Mouse (Mus musculus): ENCODE results near the gene Acap3. TPM values are rescaled to one million over a fixed set of nuclear protein-coding genes. Genes with fewer than 3 reads are reported as not detected.

Acap3 gene
- polyA plus RNA-seq, 1 experiment from 2014 or later = 13.4 TPM

DNA sequence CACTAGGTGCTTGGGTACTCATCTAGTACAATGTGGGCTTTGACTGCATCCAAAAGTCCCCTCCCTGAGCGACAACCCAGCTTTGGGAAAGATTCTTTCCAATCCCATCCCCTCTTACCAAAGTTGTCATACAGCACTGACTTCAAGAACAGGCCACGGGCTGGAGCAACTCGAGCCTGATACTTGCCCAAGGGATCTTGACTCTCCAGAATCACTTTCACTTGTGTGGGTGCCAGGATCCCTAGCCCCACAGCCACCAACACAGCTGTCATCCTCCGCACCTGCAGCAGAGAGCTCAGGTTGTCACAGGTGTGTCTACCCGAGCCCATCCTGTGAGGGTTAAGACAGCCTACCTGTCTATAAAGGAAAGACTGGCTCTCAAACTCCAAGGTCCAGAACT, 2.3 kb upstream of the Acap3 start:
- TF ChIP-seq EP300 (IDR thresholded peaks at IDR 0.05) (no peak), CTCF (IDR thresholded peaks at IDR 0.05) (no peak)
- Histone ChIP-seq H3K27me3 (replicated peaks; ENCODE audit: insufficient read depth, low read length) (no peaks in the 10 kb centered on the region), H3K36me3 (ENCODE audit: insufficient read depth, low read length) (peaks cover 31% of the 10 kb centered on the region), H3K9ac (replicated peaks; ENCODE audit: low read depth) (no peak overlapping the region), H3K4me1 (ENCODE audit: insufficient read depth, low read depth, low read length) (peaks cover 12% of the 10 kb centered on the region), H3K27ac (ENCODE audit: low read length) (no peak overlapping the region), H3K9me3 (ENCODE audit: low read length) (no peaks in the 10 kb centered on the region), H3K4me2 (replicated peaks; ENCODE audit: low read depth, low read length) (no peak overlapping the region), H3K4me3 (ENCODE audit: low read depth, low read length) (no peak overlapping the region)
- DNase-seq (ENCODE audit: low spot score) (no peak), ATAC-seq (no peak)
- 81% methylated on average over 5 of the region's 5 CpGs for WGBS

DNA sequence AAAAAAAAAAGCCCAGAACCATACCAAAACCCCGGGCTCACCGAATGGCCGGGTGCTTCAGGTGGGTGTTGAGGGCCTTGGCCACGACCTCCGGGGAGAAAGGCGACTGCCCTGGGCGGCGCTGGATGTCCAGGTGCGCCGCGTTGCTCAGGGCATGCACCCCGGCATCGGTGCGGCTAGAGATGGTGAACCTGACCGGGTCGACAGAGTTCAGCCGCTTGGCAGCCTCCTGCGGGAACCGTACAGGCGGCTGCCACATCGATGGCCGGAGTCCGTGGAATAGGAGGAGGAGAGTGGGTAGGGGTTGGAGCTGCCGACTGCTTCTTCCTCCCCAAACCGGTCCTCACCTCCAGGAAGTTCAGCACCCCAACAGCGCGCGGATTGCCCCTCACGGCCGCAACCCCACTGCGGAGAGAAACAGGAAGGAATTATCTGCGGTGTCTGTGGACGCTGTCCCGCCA, 581 bp upstream of the Acap3 start:
- H3K36me3 ChIP-seq (ENCODE audit: insufficient read depth, low read length) = peaks cover 22% of the 10 kb centered on the region
- no peaks in the 10 kb centered on the region for H3K27me3 ChIP-seq (replicated peaks; ENCODE audit: insufficient read depth, low read length)
- no peaks in the 10 kb centered on the region for H3K9me3 ChIP-seq (ENCODE audit: low read length)
- H3K9ac ChIP-seq (replicated peaks; ENCODE audit: low read depth) = peak overlapping the region; percentile 91
- peak overlapping the region; percentile 97 for H3K4me2 ChIP-seq (replicated peaks; ENCODE audit: low read depth, low read length)
- peak overlapping the region; percentile 90 for H3K4me3 ChIP-seq (ENCODE audit: low read depth, low read length)
- under 1% methylated on average over 32 of the region's 34 CpGs for WGBS
- H3K4me1 ChIP-seq (ENCODE audit: insufficient read depth, low read depth, low read length) = peaks cover 29% of the 10 kb centered on the region
- no peak for TF ChIP-seq EP300 (IDR thresholded peaks at IDR 0.05)
- no peak for TF ChIP-seq CTCF (IDR thresholded peaks at IDR 0.05)
- no peak for ATAC-seq
- H3K27ac ChIP-seq (ENCODE audit: low read length) = peak overlapping the region; percentile 99; the same call in 1 of the 2 replicates
- peak; percentile 20 for DNase-seq (ENCODE audit: low spot score)

DNA sequence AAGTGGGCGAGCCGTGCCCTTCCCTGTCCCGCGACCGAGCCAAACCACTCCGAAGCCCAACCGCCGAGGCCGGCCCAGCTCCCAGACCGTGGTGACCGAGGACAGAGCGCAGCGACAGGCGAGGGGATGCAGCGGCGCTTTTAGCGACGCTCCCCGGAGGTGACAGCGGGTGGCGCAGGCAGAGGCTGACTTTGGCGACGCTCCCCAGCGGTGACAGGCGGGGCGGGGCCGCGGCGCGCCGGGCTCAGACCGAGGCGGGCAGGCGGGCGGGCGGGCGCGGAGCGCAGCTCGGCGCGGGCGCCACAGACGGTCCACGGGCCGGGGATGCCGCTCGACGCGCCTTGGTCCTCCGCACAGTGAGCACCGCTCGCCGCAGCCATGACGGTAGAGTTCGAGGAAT, 395 bp downstream of the Acap3 start:
- peaks cover 29% of the 10 kb centered on the region for H3K4me1 ChIP-seq (ENCODE audit: insufficient read depth, low read depth, low read length)
- H3K9me3 ChIP-seq (ENCODE audit: low read length) = no peaks in the 10 kb centered on the region
- H3K27me3 ChIP-seq (replicated peaks; ENCODE audit: insufficient read depth, low read length) = no peaks in the 10 kb centered on the region
- WGBS = 1% methylated on average over 43 of the region's 56 CpGs
- peak overlapping the region; percentile 99 for H3K27ac ChIP-seq (ENCODE audit: low read length)
- H3K36me3 ChIP-seq (ENCODE audit: insufficient read depth, low read length) = peaks cover 14% of the 10 kb centered on the region; the same call in 1 of the 2 replicates
- ATAC-seq (peak; percentile 93), DNase-seq (ENCODE audit: low spot score) (peak; percentile 95)
- H3K4me3 ChIP-seq (ENCODE audit: low read depth, low read length) = peak overlapping the region; percentile 90
- peak overlapping the region; percentile 97 for H3K4me2 ChIP-seq (replicated peaks; ENCODE audit: low read depth, low read length)
- TF ChIP-seq CTCF (IDR thresholded peaks at IDR 0.05) (peak; percentile 62), EP300 (IDR thresholded peaks at IDR 0.05) (no peak)
- peak overlapping the region; percentile 91 for H3K9ac ChIP-seq (replicated peaks; ENCODE audit: low read depth)

DNA sequence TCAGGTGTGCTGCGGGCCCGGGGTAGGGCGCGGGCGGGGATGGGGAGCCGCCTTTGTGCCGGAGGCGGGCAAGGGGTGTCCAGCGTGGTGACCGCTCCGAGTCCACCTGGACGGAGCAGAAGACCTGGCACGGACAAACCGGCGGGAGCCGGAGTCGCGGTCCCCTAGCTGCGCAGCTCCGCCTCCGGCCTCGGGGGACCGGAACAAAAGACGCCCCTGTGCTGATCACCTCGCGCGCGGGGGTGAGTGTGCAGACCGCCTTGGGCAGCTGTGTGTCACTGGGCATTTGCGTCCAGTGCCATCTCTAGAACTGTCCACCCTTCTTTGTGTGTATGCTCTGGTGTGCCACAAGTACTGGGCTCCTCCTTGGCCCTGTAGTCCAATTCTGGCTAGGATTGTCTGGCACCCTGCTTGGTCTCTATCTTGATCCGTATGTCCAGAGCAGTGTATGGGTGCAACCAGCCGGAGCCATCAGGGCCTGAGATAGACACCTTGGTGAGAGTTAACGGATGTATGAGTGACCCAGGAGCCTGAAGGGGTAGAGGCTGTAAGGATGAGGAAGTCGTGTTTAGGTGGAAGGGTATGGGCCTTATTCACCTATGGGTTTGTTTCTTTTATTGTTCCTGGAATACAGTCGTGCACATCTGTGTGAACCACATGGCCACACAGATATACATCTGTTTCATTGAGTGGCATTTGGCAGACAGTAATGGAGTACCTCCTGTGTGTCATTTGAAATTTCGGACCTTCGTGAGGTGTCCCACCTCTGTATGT, 1.0 kb downstream of the Acap3 start:
- H3K9ac ChIP-seq (replicated peaks; ENCODE audit: low read depth) = peak overlapping the region; percentile 91
- H3K9me3 ChIP-seq (ENCODE audit: low read length) = no peaks in the 10 kb centered on the region
- 5% methylated on average over 37 of the region's 37 CpGs for WGBS
- peak overlapping the region; percentile 99 for H3K27ac ChIP-seq (ENCODE audit: low read length)
- H3K36me3 ChIP-seq (ENCODE audit: insufficient read depth, low read length) = peaks cover 12% of the 10 kb centered on the region; the same call in 1 of the 2 replicates
- H3K4me2 ChIP-seq (replicated peaks; ENCODE audit: low read depth, low read length) = peak overlapping the region; percentile 97
- peak; percentile 48 for DNase-seq (ENCODE audit: low spot score)
- peak overlapping the region; percentile 90 for H3K4me3 ChIP-seq (ENCODE audit: low read depth, low read length)
- peak; percentile 22 for ATAC-seq
- H3K4me1 ChIP-seq (ENCODE audit: insufficient read depth, low read depth, low read length) = peaks cover 29% of the 10 kb centered on the region
- no peak for TF ChIP-seq CTCF (IDR thresholded peaks at IDR 0.05)
- TF ChIP-seq EP300 (IDR thresholded peaks at IDR 0.05) = no peak
- H3K27me3 ChIP-seq (replicated peaks; ENCODE audit: insufficient read depth, low read length) = no peaks in the 10 kb centered on the region

DNA sequence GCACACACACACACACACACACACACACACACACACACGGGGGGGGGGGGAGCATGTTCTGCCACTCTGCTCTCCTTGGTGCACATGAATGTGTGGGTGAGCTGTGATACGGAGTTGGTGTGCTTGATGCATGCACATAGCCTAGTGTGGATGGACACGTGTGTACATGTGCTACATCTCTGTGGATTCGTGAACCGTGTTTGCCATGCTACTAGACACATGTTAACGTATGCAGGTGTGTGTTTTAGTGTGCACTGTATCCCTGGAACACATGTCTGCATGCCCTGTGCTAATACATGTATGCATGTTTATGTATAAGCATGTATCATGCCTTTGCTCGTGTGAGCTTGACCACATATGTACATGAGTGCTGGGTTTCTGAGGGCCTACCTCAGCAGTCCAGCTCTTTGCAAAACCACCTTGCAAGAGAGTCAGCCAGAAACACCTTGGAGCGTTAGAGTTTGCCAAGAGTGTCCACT, 1.6 kb downstream of the Acap3 start:
- H3K4me2 ChIP-seq (replicated peaks; ENCODE audit: low read depth, low read length) = peak overlapping the region; percentile 97
- peaks cover 10% of the 10 kb centered on the region; the same call in 1 of the 2 replicates for H3K36me3 ChIP-seq (ENCODE audit: insufficient read depth, low read length)
- no peaks in the 10 kb centered on the region for H3K9me3 ChIP-seq (ENCODE audit: low read length)
- 67% methylated on average over 8 of the region's 8 CpGs for WGBS
- TF ChIP-seq EP300 (IDR thresholded peaks at IDR 0.05) (no peak), CTCF (IDR thresholded peaks at IDR 0.05) (no peak)
- H3K27me3 ChIP-seq (replicated peaks; ENCODE audit: insufficient read depth, low read length) = no peaks in the 10 kb centered on the region
- H3K27ac ChIP-seq (ENCODE audit: low read length) = no peak overlapping the region
- H3K4me3 ChIP-seq (ENCODE audit: low read depth, low read length) = peak overlapping the region; percentile 90; the same call in 1 of the 2 replicates
- ATAC-seq = no peak
- no peak overlapping the region; the same call in 1 of the 2 replicates for H3K9ac ChIP-seq (replicated peaks; ENCODE audit: low read depth)
- DNase-seq (ENCODE audit: low spot score) = no peak
- H3K4me1 ChIP-seq (ENCODE audit: insufficient read depth, low read depth, low read length) = peaks cover 29% of the 10 kb centered on the region

DNA sequence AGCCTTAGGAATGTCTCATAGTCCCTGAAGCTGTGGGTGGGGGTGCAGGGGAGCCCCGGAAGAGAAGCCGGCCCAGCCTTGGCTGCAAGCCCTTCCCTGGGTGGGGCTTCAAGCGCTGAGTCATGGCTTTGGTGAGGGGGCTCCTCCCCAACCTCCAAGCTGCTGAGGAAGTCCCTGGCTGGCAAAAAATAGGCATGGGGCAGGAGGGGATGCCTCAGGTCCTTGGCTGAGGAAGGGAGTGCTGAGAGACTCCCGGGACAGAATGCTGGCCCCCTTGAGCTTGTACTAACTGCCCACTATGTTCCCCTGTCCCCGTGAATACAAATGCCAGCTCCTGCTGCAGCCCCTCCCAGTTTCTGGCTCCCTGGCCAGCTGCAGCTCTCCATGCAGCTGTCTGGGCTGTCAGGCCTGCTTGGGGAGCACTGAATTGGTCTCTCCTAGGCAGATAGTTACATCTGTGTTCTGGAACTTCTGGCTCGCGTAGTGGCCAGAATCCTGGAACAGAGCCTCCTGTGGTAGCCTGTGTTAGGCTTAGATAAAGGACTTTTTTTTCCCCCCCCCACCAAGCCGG, 2.8 kb downstream of the Acap3 start:
- peaks cover 29% of the 10 kb centered on the region for H3K4me1 ChIP-seq (ENCODE audit: insufficient read depth, low read depth, low read length)
- no peak overlapping the region for H3K9ac ChIP-seq (replicated peaks; ENCODE audit: low read depth)
- TF ChIP-seq CTCF (IDR thresholded peaks at IDR 0.05) = peak; percentile 21; the same call in 1 of the 2 replicates
- no peak for TF ChIP-seq EP300 (IDR thresholded peaks at IDR 0.05)
- peak overlapping the region; percentile 10; the same call in 1 of the 2 replicates for H3K4me3 ChIP-seq (ENCODE audit: low read depth, low read length)
- H3K27me3 ChIP-seq (replicated peaks; ENCODE audit: insufficient read depth, low read length) = no peaks in the 10 kb centered on the region
- H3K9me3 ChIP-seq (ENCODE audit: low read length) = no peaks in the 10 kb centered on the region
- peak overlapping the region; percentile 97 for H3K4me2 ChIP-seq (replicated peaks; ENCODE audit: low read depth, low read length)
- 13% methylated on average over 8 of the region's 8 CpGs for WGBS
- peak overlapping the region; percentile 71 for H3K27ac ChIP-seq (ENCODE audit: low read length)
- H3K36me3 ChIP-seq (ENCODE audit: insufficient read depth, low read length) = peaks cover 13% of the 10 kb centered on the region; the same call in 1 of the 2 replicates
- DNase-seq (ENCODE audit: low spot score) (peak; percentile 86), ATAC-seq (peak; percentile 39)
